Mouse (Mus musculus) embryonic facial prominence, embryonic 15.5 days (tissue): ENCODE results near the gene Acbd4. TPM values are rescaled to one million over a fixed set of nuclear protein-coding genes. Genes with fewer than 3 reads are reported as not detected.

ENCODE experiments used
- ATAC-seq: fragments of 200-750 bp; cut with Nextera tagmentation; 2 replicates; pipeline ENCODE4 v1.8.0; 2017; ENCODE audit warnings: low read depth, moderate TSS enrichment; ENCODE audit not compliant: insufficient number of reproducible peaks, low FRiP score, low TSS enrichment
- H3K27ac ChIP-seq: fragments of 300-500 bp; sonication (generic); replicated peaks from 2 replicates; pipeline ENCODE4 v1.5.1; 2015; ENCODE audit warnings: mild to moderate bottlenecking, inconsistent platforms
- H3K27me3 ChIP-seq: fragments of 300-500 bp; sonication (generic); 2 replicates; pipeline ENCODE4 v1.6.1; 2015; ENCODE audit warnings: inconsistent platforms
- H3K36me3 ChIP-seq: fragments of 300-500 bp; sonication (generic); 2 replicates; pipeline ENCODE4 v1.6.1; 2015; ENCODE audit warnings: mild to moderate bottlenecking, inconsistent platforms
- H3K4me1 ChIP-seq: fragments of 300-500 bp; sonication (generic); 2 replicates; pipeline ENCODE4 v1.6.1; 2015; ENCODE audit warnings: inconsistent platforms
- H3K4me2 ChIP-seq: fragments of 300-500 bp; sonication (generic); replicated peaks from 2 replicates; pipeline ENCODE4 v1.6.1; 2015; ENCODE audit warnings: mild to moderate bottlenecking, inconsistent platforms
- H3K4me3 ChIP-seq: fragments of 300-500 bp; sonication (generic); replicated peaks from 2 replicates; pipeline ENCODE4 v1.5.1; 2015; ENCODE audit warnings: mild to moderate bottlenecking, inconsistent platforms
- H3K9ac ChIP-seq: fragments of 300-500 bp; sonication (generic); 2 replicates; pipeline ENCODE4 v1.6.1; 2015; ENCODE audit warnings: inconsistent platforms
- H3K9me3 ChIP-seq: fragments of 300-500 bp; sonication (generic); replicated peaks from 2 replicates; pipeline ENCODE4 v1.6.1; 2016; ENCODE audit warnings: inconsistent platforms
- WGBS: fragments of 180-500 bp; shearing (Covaris S2); methylation state at CpG from one replicate; pipeline ENCODE4 v1.1.7; 2015; 5-methylcytosine and 5-hydroxymethylcytosine counted together
- polyA plus RNA-seq: library from polyadenylated mRNA; unstranded; fragments of >200 nt; fragmentation: Nextera tagmentation; extraction: Ambion mirVana; gene quantifications from 2 replicates; pipeline ENCODE4 v1.2.1, GENCODE M21; 2015

Gene Acbd4
- polyA plus RNA-seq, 1 experiment from 2014 or later = 23.4 TPM

GRCm38 (mm10) chr11:103132576-103133455 lies 31.3 kb downstream of the Acbd4 start:
- H3K27ac ChIP-seq = peak overlapping the region; percentile 98
- no peaks in the 10 kb centered on the region for H3K36me3 ChIP-seq
- WGBS = under 1% methylated on average over 57 of the region's 58 CpGs
- H3K4me2 ChIP-seq = peak overlapping the region; percentile 65
- peak overlapping the region; percentile 98 for H3K9ac ChIP-seq
- no peaks in the 10 kb centered on the region for H3K9me3 ChIP-seq
- peak overlapping the region; percentile 80 for H3K4me3 ChIP-seq
- ATAC-seq = peak; percentile 93
- H3K27me3 ChIP-seq = no peaks in the 10 kb centered on the region
- H3K4me1 ChIP-seq = peaks cover 31% of the 10 kb centered on the region

GRCm38 (mm10) chr11:103133456-103134185 lies 32.1 kb downstream of the Acbd4 start:
- H3K36me3 ChIP-seq = peaks cover 5% of the 10 kb centered on the region
- H3K27ac ChIP-seq = peak overlapping the region; percentile 75
- peaks cover 31% of the 10 kb centered on the region for H3K4me1 ChIP-seq
- H3K4me3 ChIP-seq = peak overlapping the region; percentile 35
- peak overlapping the region; percentile 65 for H3K4me2 ChIP-seq
- H3K9me3 ChIP-seq = no peaks in the 10 kb centered on the region
- peak overlapping the region; percentile 33 for H3K9ac ChIP-seq
- 50% methylated on average over 6 of the region's 6 CpGs for WGBS
- H3K27me3 ChIP-seq = no peaks in the 10 kb centered on the region
- ATAC-seq = no peak

GRCm38 (mm10) chr11:103134221-103134620 lies 32.7 kb downstream of the Acbd4 start:
- ATAC-seq = no peak
- no peaks in the 10 kb centered on the region for H3K27me3 ChIP-seq
- peaks cover 11% of the 10 kb centered on the region for H3K36me3 ChIP-seq
- WGBS = 57% methylated on average over 3 of the region's 3 CpGs
- no peak overlapping the region for H3K9ac ChIP-seq
- H3K4me1 ChIP-seq = peaks cover 31% of the 10 kb centered on the region
- H3K4me3 ChIP-seq = no peak overlapping the region
- no peak overlapping the region for H3K4me2 ChIP-seq
- peak overlapping the region; percentile 75 for H3K27ac ChIP-seq
- no peaks in the 10 kb centered on the region for H3K9me3 ChIP-seq

GRCm38 (mm10) chr11:103136039-103136577 lies 34.6 kb downstream of the Acbd4 start:
- Histone ChIP-seq H3K9me3 (no peaks in the 10 kb centered on the region), H3K27ac (no peak overlapping the region), H3K4me3 (no peak overlapping the region), H3K9ac (no peak overlapping the region), H3K36me3 (peaks cover 13% of the 10 kb centered on the region), H3K27me3 (no peaks in the 10 kb centered on the region), H3K4me2 (no peak overlapping the region), H3K4me1 (peaks cover 32% of the 10 kb centered on the region)
- WGBS = 84% methylated on average over 8 of the region's 8 CpGs
- ATAC-seq = no peak

DNA sequence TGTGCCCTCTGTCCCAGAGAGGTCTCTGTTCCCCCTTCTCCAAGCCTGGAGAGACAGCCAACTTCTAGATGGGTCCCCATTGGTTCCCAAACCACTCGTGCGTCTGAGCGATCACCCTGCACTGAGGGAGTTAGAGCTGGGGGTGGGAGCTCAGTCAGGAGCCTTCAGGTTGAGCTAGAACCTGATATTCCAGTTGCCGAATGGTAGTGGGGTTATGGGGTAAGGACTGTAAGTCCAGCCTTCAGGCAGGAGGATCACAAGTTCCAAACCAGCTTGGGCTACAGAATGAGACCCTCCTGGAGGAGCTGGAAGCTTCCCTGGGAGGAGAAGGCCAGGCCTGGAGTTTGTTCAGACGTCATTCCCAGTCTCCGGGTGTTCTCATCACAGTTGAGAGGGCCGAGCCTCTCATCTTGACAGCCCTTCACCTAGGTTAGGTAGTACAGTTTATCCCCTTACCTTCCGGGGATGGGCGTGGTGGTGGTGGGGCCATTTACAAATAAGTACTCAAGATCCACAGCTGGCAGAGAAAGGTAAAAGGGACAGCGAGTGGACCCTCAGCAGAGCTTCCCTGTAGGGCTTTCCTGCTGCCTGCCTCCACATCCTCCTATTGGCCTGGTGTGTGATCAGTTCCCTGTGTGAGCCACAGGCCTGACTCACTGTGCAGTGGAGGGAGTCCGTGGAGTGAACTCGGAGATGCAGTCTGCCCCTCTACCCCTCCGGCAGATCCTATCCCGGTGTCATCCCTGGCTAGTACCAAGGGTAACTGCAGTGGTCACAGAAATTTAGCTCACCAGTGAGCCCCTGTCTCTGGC lies 38.7 kb downstream of the Acbd4 start:
- Histone ChIP-seq H3K4me2 (no peak overlapping the region), H3K27ac (peak overlapping the region; percentile 88), H3K36me3 (peaks cover 13% of the 10 kb centered on the region), H3K9me3 (no peaks in the 10 kb centered on the region), H3K4me1 (peaks cover 40% of the 10 kb centered on the region), H3K9ac (no peak overlapping the region), H3K4me3 (no peak overlapping the region), H3K27me3 (no peaks in the 10 kb centered on the region)
- WGBS = 64% methylated on average over 14 of the region's 14 CpGs
- no peak for ATAC-seq

- Histone ChIP-seq H3K4me3 (no peak overlapping the region), H3K36me3 (peaks cover 13% of the 10 kb centered on the region), H3K27ac (peak overlapping the region; percentile 88), H3K9me3 (no peaks in the 10 kb centered on the region), H3K4me1 (peaks cover 44% of the 10 kb centered on the region), H3K27me3 (no peaks in the 10 kb centered on the region), H3K9ac (no peak overlapping the region), H3K4me2 (no peak overlapping the region)
- ATAC-seq = no peak
- WGBS = 39% methylated on average over 6 of the region's 6 CpGs
Observed at GRCm38 (mm10) chr11:103140763-103141100, 39.2 kb downstream of the Acbd4 start.

DNA sequence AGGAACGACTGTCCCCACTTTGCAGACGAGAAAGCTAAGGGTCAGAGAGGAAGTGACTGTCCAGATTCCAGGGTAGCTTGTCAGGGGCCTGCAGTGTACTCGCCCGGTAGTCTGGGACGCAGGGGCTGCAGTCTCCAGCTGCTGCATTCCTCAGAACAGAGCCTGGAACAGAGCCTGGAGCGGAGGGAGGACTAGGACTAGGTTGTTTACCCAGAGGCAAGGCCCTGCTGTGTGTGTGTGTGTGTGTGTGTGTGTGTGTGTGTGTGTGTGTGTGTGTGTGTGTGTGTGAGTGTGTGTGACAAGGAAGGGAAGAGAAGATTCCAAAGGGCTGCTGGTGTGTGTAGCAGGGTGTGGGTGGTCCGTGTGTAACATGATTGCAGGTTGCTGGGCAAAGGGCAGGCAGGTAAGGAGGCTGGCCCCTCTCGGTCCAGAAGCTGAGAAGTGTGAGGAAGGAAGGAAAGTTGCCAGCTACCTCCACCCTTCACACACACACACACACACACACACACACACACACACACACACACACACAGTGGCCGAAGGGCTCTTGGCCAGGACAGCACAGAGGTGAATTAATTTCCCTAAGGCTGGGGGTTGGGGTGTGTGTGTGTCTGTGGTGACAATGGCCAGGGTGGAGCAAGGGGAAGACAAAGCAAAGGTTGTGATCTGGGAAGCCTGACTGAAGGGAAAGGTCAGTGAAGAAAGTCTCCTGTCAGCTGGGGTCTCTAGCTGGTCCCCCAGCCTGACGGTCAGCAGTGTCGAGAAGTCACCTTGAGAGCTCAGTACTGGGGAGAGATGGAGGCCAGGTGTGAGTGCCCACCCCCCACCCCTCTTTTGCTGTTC lies 39.8 kb downstream of the Acbd4 start:
- no peak overlapping the region for H3K4me2 ChIP-seq
- H3K27ac ChIP-seq = peak overlapping the region; percentile 88
- H3K9ac ChIP-seq = no peak overlapping the region

DNA sequence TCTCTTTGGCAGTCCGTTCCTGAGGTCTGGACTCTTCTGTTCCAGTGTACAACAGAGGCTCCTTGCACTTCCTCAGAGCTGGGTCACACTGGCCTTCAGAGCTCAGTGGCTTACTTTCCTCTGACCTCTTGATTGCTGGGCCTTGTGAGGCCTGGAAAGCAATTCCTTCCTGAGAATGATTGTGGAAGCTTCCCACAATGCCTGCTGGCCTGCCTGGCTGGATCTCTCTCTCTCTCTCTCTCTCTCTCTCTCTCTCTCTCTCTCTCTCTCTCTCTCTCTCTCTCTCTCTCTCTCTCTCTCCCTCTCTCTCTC lies 40.4 kb downstream of the Acbd4 start:
- ATAC-seq = no peak
- Histone ChIP-seq H3K27me3 (no peaks in the 10 kb centered on the region), H3K27ac (peak overlapping the region; percentile 88), H3K4me1 (peaks cover 44% of the 10 kb centered on the region), H3K36me3 (peaks cover 13% of the 10 kb centered on the region), H3K9ac (no peak overlapping the region), H3K9me3 (no peaks in the 10 kb centered on the region), H3K4me2 (no peak overlapping the region), H3K4me3 (no peak overlapping the region)
- 43% methylated on average over 1 of the region's 1 CpGs for WGBS

More for the DNA sequence above, 39.8 kb downstream of the Acbd4 start:
- 25% methylated on average over 11 of the region's 11 CpGs for WGBS
- Histone ChIP-seq H3K9me3 (no peaks in the 10 kb centered on the region), H3K4me1 (peaks cover 44% of the 10 kb centered on the region), H3K27me3 (no peaks in the 10 kb centered on the region), H3K4me3 (no peak overlapping the region), H3K36me3 (peaks cover 13% of the 10 kb centered on the region)
- 0 out of 2 replicates have a peak, but pooled peaks have one; percentile 64 for ATAC-seq

- Histone ChIP-seq H3K4me2 (peak overlapping the region; percentile 50), H3K9ac (peak overlapping the region; percentile 18; the same call in 1 of the 2 replicates), H3K4me1 (peaks cover 44% of the 10 kb centered on the region), H3K4me3 (peak overlapping the region; percentile 35), H3K9me3 (no peaks in the 10 kb centered on the region), H3K36me3 (peaks cover 13% of the 10 kb centered on the region), H3K27ac (peak overlapping the region; percentile 88), H3K27me3 (no peaks in the 10 kb centered on the region)
- WGBS = 22% methylated on average over 8 of the region's 8 CpGs
- peak; percentile 85 for ATAC-seq
Observed at GRCm38 (mm10) chr11:103142441-103143182, 41.1 kb downstream of the Acbd4 start.
